Mouse (Mus musculus): Measurements from ENCODE around the gene St6galnac4.

DNA sequence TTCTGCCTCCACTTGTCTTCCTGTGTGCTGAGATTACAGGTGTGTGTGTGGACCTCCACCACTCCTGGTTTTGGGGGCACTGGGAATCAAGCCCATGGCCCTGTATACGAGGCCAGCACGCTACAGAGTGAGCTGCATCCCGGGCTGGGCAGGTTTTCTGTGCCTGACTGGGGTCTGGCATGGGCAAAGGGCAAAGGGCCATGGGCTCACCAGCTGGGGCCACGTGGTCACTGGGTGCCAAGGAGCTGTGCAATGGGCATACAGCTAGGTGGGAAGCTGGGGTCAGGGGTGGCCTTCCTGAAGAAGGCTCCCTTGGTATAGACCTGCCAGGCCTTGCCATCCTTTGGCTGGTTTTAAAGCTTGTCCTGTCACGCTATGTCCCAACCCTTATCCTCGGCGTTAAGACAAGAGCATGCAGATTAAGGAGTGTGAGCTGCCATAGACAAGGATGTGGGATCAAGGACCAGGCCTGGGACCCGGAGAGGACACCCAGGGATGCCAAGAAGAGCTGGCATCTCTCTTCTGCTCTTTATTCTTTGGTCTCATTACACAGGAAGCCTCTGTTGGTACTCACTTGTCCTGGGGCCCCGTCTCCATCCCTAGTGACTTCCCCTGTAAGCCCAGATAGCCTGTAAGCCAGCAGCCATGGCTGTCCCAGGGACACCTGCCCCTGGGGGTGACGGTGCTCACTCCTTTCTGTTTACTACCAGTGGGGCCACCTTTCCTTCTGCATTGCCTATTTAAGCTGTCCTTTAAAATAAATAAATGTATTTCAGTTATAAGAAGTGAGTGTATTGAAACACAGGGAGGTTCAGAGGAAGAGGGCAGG, 47.6 kb downstream of the St6galnac4 start:
- TF ChIP-seq CTCF (conservative IDR thresholded peaks at IDR 0.05; ENCODE audit: insufficient read depth, insufficient read length, low read depth, low read length): no peak
- no peak for TF ChIP-seq POLR2A (IDR thresholded peaks at IDR 0.05; ENCODE audit: low read depth, low read length)

Measured in kidney, adult 2 months (tissue).